Mouse (Mus musculus): ENCODE measurements at regions not wholly inside any gene's neighbourhood (a gene's known extent, or its start where the extent isn't known, plus 50 kb on each side); places are given as distances from the start of the nearest gene placed in this dataset.

- TF ChIP-seq CTCF (IDR thresholded peaks at IDR 0.05; ENCODE audit: borderline replicate concordance, extremely low read depth, insufficient read depth, insufficient read length) = no peak
- TF ChIP-seq POLR2A (IDR thresholded peaks at IDR 0.05; ENCODE audit: borderline replicate concordance, extremely low read depth, insufficient read depth, insufficient read length, poor library complexity, severe bottlenecking) = no peak
Measured at GRCm38 (mm10) chr16:25198844-25199243, 87.8 kb upstream of the Tprg start.
